Mouse (Mus musculus) liver, embryonic 13.5 days (tissue): Measurements from ENCODE around the gene Pdia2. TPM values are rescaled to one million over a fixed set of nuclear protein-coding genes. Genes with fewer than 3 reads are reported as not detected.
"Not testable (repeated sequence)": the region's sequence is repeated elsewhere in the genome, so short reads cannot be mapped to it uniquely, and the experiment has no call there.

Source experiments
- ATAC-seq: fragments of 200-750 bp; cut with Nextera tagmentation; 2 replicates; pipeline ENCODE4 v1.8.0; 2017; ENCODE audit warnings: low read depth, mild to moderate bottlenecking, moderate number of reproducible peaks, moderate library complexity
- DNase-seq: peaks from one replicate; pipeline ENCODE4 v3.0.0; 2022
- H3K27ac ChIP-seq: fragments of 300-500 bp; sonication (generic); 2 replicates; pipeline ENCODE4 v1.5.1; 2015; ENCODE audit warnings: moderate library complexity, mild to moderate bottlenecking, inconsistent platforms
- H3K27me3 ChIP-seq: fragments of 300-500 bp; sonication (generic); 2 replicates; pipeline ENCODE4 v1.6.1; 2015; ENCODE audit warnings: mild to moderate bottlenecking, inconsistent platforms
- H3K36me3 ChIP-seq: fragments of 300-500 bp; sonication (generic); 2 replicates; pipeline ENCODE4 v1.6.1; 2015; ENCODE audit warnings: mild to moderate bottlenecking, inconsistent platforms
- H3K4me1 ChIP-seq: fragments of 300-500 bp; sonication (generic); replicated peaks from 2 replicates; pipeline ENCODE4 v1.6.1; 2015; ENCODE audit warnings: inconsistent platforms
- H3K4me2 ChIP-seq: fragments of 300-500 bp; sonication (generic); 2 replicates; pipeline ENCODE4 v1.6.1; 2015; ENCODE audit warnings: inconsistent platforms, mild to moderate bottlenecking, moderate library complexity
- H3K4me3 ChIP-seq: fragments of 300-500 bp; sonication (generic); replicated peaks from 2 replicates; pipeline ENCODE4 v1.5.1; 2015; ENCODE audit warnings: mild to moderate bottlenecking, inconsistent platforms
- H3K9ac ChIP-seq: fragments of 300-500 bp; sonication (generic); 2 replicates; pipeline ENCODE4 v1.6.1; 2015; ENCODE audit warnings: mild to moderate bottlenecking, inconsistent platforms
- H3K9me3 ChIP-seq: fragments of 300-500 bp; sonication (generic); replicated peaks from 2 replicates; pipeline ENCODE4 v1.6.1; 2016; ENCODE audit warnings: inconsistent platforms
- WGBS: fragments of 180-500 bp; shearing (Covaris S2); methylation state at CpG from one replicate; pipeline ENCODE4 v1.1.7; 2015; ENCODE audit not compliant: insufficient replicate concordance; 5-methylcytosine and 5-hydroxymethylcytosine counted together
- polyA plus RNA-seq: library from polyadenylated mRNA; unstranded; fragments of >200 nt; fragmentation: Nextera tagmentation; extraction: Ambion mirVana; gene quantifications from 2 replicates; pipeline ENCODE4 v1.2.1, GENCODE M21; 2015

The Pdia2 gene
- polyA plus RNA-seq, 1 experiment from 2014 or later: 75.6 TPM

- peak overlapping the region; percentile 98 for H3K4me2 ChIP-seq
- DNase-seq: peak; percentile 57
- 1% methylated on average over 85 of the region's 92 CpGs for WGBS
- H3K36me3 ChIP-seq: peaks cover 22% of the 10 kb centered on the region
- H3K4me3 ChIP-seq: peak overlapping the region; percentile 71
- H3K27ac ChIP-seq: peak overlapping the region; percentile 67
- peak; percentile 78 for ATAC-seq
- peaks cover 68% of the 10 kb centered on the region for H3K27me3 ChIP-seq
- peak overlapping the region; percentile 81 for H3K9ac ChIP-seq
- H3K9me3 ChIP-seq: no peaks in the 10 kb centered on the region
- peaks cover 83% of the 10 kb centered on the region for H3K4me1 ChIP-seq
Observed at GRCm38 (mm10) chr17:26200831-26201705, 2.2 kb upstream of the Pdia2 start.

- 86% methylated on average over 15 of the region's 15 CpGs for WGBS
- Histone ChIP-seq H3K27me3 (no peaks in the 10 kb centered on the region), H3K27ac (no peak overlapping the region), H3K4me3 (no peak overlapping the region), H3K9ac (no peak overlapping the region), H3K36me3 (peaks cover 98% of the 10 kb centered on the region), H3K9me3 (no peaks in the 10 kb centered on the region), H3K4me2 (no peak overlapping the region), H3K4me1 (peaks cover 19% of the 10 kb centered on the region)
- no peak for ATAC-seq
- no peak for DNase-seq
Observed at GRCm38 (mm10) chr17:26192481-26193190, 6.3 kb downstream of the Pdia2 start.

GRCm38 (mm10) chr17:26191486-26191885, 7.4 kb downstream of the Pdia2 start:
- H3K9ac ChIP-seq, DNase-seq, H3K4me2 ChIP-seq, H3K9me3 ChIP-seq, H3K27me3 ChIP-seq, H3K27ac ChIP-seq, ATAC-seq, H3K4me1 ChIP-seq, H3K4me3 ChIP-seq: not testable (repeated sequence)
- peaks cover 96% of the 10 kb centered on the region for H3K36me3 ChIP-seq
- WGBS: 80% methylated on average over 7 of the region's 7 CpGs

- Histone ChIP-seq H3K27ac (no peak overlapping the region), H3K9ac (no peak overlapping the region), H3K4me2 (no peak overlapping the region), H3K27me3 (no peaks in the 10 kb centered on the region), H3K4me3 (no peak overlapping the region), H3K4me1 (no peaks in the 10 kb centered on the region), H3K9me3 (no peaks in the 10 kb centered on the region), H3K36me3 (peaks cover 95% of the 10 kb centered on the region)
- WGBS: 86% methylated on average over 11 of the region's 11 CpGs
- DNase-seq (no peak), ATAC-seq (no peak)
Observed at GRCm38 (mm10) chr17:26188091-26188805, 10.6 kb downstream of the Pdia2 start.

DNA sequence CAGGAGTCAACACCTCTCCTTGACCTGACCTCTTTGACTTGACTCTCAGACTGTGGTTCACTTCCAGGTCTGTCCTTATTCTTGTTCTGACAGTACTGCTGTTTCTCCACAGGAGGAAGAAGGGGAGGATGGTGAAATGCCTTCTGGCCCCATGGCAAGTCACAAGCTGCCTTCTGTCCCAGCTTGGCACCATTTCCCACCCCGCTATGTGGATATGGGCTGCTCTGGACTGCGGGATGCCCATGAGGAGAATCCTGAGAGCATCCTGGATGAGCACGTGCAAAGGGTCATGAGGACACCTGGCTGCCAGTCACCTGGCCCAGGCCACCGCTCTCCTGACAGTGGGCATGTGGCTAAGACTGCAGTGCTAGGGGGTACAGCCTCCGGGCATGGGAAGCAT, 11.3 kb downstream of the Pdia2 start:
- H3K27me3 ChIP-seq: no peaks in the 10 kb centered on the region
- no peak overlapping the region for H3K27ac ChIP-seq
- peaks cover 95% of the 10 kb centered on the region for H3K36me3 ChIP-seq
- no peak overlapping the region for H3K4me3 ChIP-seq
- H3K9ac ChIP-seq: no peak overlapping the region
- no peaks in the 10 kb centered on the region for H3K9me3 ChIP-seq
- WGBS: 86% methylated on average over 5 of the region's 5 CpGs
- no peak overlapping the region for H3K4me2 ChIP-seq
- ATAC-seq (no peak), DNase-seq (no peak)
- H3K4me1 ChIP-seq: no peaks in the 10 kb centered on the region

- Histone ChIP-seq H3K9me3 (no peaks in the 10 kb centered on the region), H3K4me3 (no peak overlapping the region), H3K4me2 (no peak overlapping the region), H3K36me3 (peaks cover 55% of the 10 kb centered on the region), H3K27ac (no peak overlapping the region), H3K4me1 (no peaks in the 10 kb centered on the region), H3K9ac (no peak overlapping the region), H3K27me3 (no peaks in the 10 kb centered on the region)
- 86% methylated on average over 3 of the region's 3 CpGs for WGBS
- DNase-seq: no peak
- no peak for ATAC-seq
Observed at GRCm38 (mm10) chr17:26181179-26181578, 17.7 kb downstream of the Pdia2 start.

GRCm38 (mm10) chr17:26178611-26179010, 20.3 kb downstream of the Pdia2 start:
- Histone ChIP-seq H3K27ac (no peak overlapping the region), H3K4me1 (no peaks in the 10 kb centered on the region), H3K27me3 (no peaks in the 10 kb centered on the region), H3K9ac (no peak overlapping the region), H3K4me3 (no peak overlapping the region), H3K9me3 (no peaks in the 10 kb centered on the region), H3K36me3 (peaks cover 45% of the 10 kb centered on the region), H3K4me2 (no peak overlapping the region)
- no peak for DNase-seq
- no peak for ATAC-seq

DNA sequence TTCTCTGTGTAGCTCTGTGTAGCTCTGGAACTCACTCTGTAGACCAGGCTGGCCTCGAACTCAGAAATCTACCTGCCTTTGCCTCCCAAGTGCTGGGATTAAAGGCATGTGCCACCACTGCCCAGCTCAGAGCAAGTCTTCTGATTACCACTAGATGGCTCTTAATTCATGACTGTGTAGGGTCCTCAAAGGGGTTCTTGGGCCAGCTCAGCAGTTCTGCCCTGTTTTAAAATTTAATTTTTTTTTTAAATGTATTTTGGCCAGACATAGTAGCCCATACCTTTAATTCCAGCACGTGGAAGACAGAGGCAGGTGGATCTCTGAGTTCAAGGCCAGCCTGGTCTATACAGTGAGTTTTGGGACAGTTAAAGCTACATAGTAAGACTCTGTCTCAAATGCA, 23.6 kb downstream of the Pdia2 start:
- DNase-seq: not testable (repeated sequence)

DNA sequence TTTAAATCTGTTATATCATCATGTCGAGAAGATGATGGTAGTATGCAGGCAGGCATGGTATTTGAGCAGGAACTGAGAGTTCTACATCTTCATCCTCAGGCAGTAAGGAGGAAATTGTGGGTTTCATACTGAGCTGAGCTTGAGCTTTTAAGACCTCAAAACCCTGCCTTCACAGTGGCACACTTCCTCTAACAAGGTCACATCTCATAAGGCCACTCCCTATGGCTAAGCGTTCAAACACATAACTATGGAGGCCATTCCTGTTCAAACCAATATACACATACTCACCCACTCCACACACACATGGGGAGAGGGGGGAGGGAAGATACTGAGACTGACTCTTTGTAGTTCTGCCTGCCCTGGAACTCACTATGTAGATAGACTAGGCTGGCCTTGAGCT, 30.8 kb downstream of the Pdia2 start:
- WGBS: 20% methylated on average over 2 of the region's 2 CpGs
- H3K4me2 ChIP-seq: no peak overlapping the region
- no peak overlapping the region for H3K9ac ChIP-seq
- ATAC-seq: no peak
- no peaks in the 10 kb centered on the region for H3K9me3 ChIP-seq
- peaks cover 11% of the 10 kb centered on the region for H3K36me3 ChIP-seq
- no peak for DNase-seq
- no peak overlapping the region for H3K4me3 ChIP-seq
- no peaks in the 10 kb centered on the region for H3K27me3 ChIP-seq
- H3K27ac ChIP-seq: no peak overlapping the region
- H3K4me1 ChIP-seq: no peaks in the 10 kb centered on the region

More for the DNA sequence above, 23.6 kb downstream of the Pdia2 start:
- WGBS: 71% methylated on average over 2 of the region's 2 CpGs
- H3K4me1 ChIP-seq, H3K9ac ChIP-seq, H3K4me3 ChIP-seq, ATAC-seq, H3K27ac ChIP-seq, H3K9me3 ChIP-seq, H3K27me3 ChIP-seq, H3K4me2 ChIP-seq: not testable (repeated sequence)
- peaks cover 35% of the 10 kb centered on the region for H3K36me3 ChIP-seq

DNA sequence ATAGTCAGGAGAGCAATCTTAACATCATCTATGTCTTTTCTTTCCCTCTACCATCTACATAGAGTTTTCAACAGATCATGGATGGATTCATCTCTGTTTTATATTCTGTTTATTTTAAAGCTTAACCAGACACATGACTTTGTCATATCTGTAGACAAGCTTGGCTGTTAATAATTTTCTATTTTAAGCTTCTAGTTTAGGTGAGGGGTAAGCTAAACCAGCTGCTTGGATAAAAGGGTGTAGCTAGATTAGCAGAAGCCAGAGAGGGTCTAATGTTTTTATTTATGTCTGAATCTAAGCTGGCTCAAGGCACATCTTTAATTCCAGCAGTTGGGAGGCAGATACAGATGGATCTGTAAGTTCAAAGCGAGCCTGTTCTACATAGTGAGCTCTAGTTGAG, 36.2 kb downstream of the Pdia2 start:
- Histone ChIP-seq H3K4me3 (no peak overlapping the region), H3K4me2 (no peak overlapping the region), H3K9me3 (no peaks in the 10 kb centered on the region), H3K4me1 (no peaks in the 10 kb centered on the region), H3K36me3 (peaks cover 11% of the 10 kb centered on the region), H3K27ac (no peak overlapping the region), H3K27me3 (no peaks in the 10 kb centered on the region), H3K9ac (no peak overlapping the region)
- ATAC-seq (no peak), DNase-seq (no peak)
- WGBS: 73% methylated on average over 1 of the region's 1 CpGs

DNA sequence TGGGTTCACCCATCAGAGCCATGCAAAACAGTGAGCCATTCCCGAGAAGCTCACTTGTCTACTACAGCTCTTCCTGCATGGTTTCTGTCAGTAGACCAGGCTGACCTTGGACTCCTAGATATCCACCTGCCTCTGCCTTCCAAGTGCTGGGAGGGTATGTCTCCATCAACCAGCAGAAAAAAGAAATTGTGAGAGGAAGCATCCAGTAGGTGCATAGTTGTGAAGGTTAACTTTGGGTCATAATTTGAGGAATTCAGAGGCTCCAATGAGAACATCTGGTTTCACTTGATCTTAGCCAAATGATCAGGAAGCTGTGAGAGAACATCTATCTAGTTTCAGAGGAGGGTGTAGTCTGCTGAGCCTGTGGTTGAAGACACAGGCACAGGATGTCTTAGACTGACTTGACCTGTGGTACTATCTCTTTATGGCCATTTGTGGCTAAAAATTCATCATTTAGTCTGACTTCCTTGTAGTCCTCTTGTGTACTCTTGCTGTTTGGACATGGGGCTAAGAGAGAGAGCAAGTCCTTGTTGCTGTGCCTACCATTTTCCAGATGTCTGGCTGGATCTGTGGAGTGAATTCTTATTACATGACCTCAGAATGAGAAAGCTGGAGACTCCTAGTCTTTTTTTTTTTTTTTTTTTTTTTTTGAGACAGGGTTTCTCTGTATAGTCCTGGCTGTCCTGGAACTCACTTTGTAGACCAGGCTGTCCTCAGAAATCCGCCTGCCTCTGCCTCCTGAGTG, 46.8 kb downstream of the Pdia2 start:
- Histone ChIP-seq H3K9me3 (no peaks in the 10 kb centered on the region), H3K4me1 (no peaks in the 10 kb centered on the region), H3K27me3 (no peaks in the 10 kb centered on the region), H3K27ac (no peak overlapping the region), H3K4me2 (no peak overlapping the region), H3K4me3 (no peak overlapping the region), H3K9ac (no peak overlapping the region), H3K36me3 (peaks cover 70% of the 10 kb centered on the region)
- no peak for DNase-seq
- WGBS: 90% methylated on average over 2 of the region's 2 CpGs
- no peak for ATAC-seq
